21 mouse cellular contexts compared by ENCODE assay signal in genomic region chr7:74688116-74688702, GRCm38 (mm10).
A peak's percentile ranks its signal among the peaks of the same experiment; 100 is the strongest.
DNase-seq lines count a peak whose midpoint lies in the region; ATAC-seq and TF ChIP-seq lines count a peak whose summit lies in the region.
"Had no signal": no experiment of that assay in that cellular context is flagged by ENCODE, and none has a peak within 500 bp of the region (broad histone marks: within the 10 kb centered on the region; RNA-seq: fewer than 3 reads in every experiment).

No protein-coding gene starts in this region.

- H3K27ac ChIP-seq in midbrain, embryonic 12.5 days (replicated peaks), result no peak overlapping the region
- no peak overlapping the region for H3K27ac ChIP-seq in midbrain, embryonic 14.5 days (replicated peaks; ENCODE audit: low read depth, low read length)
- H3K27ac ChIP-seq in forebrain, embryonic 11.5 days (ENCODE audit: low read depth, low read length), result no peak overlapping the region
- H3K27ac ChIP-seq in forebrain, postnatal 0 days (ENCODE audit: low read depth, low read length), result no peak overlapping the region
- peak overlapping the region; percentile 42 for H3K27ac ChIP-seq in neural tube, embryonic 13.5 days (replicated peaks)
- H3K27ac ChIP-seq: heart, embryonic 13.5 days; intestine, embryonic 15.5 days; limb, embryonic 12.5 days; liver, embryonic 12.5 days; stomach, embryonic 15.5 days had no signal

- WGBS in midbrain, embryonic 12.5 days, result 81% methylated on average over 7 of the region's 7 CpGs
- 79% methylated on average over 7 of the region's 7 CpGs for WGBS in midbrain, embryonic 14.5 days
- WGBS in forebrain, embryonic 11.5 days, result 41% methylated on average over 7 of the region's 7 CpGs
- WGBS in forebrain, postnatal 0 days, result 31% methylated on average over 7 of the region's 7 CpGs
- 49% methylated on average over 7 of the region's 7 CpGs for WGBS in neural tube, embryonic 13.5 days

- peak; percentile 56 for ATAC-seq in midbrain, embryonic 12.5 days (ENCODE audit: low FRiP score, low read depth)
- no peak for ATAC-seq in midbrain, embryonic 14.5 days (ENCODE audit: low FRiP score, low TSS enrichment)
- peak; percentile 85 for ATAC-seq in forebrain, embryonic 11.5 days (replicated peaks; ENCODE audit: low FRiP score)
- peak; percentile 38; the same call in 1 of the 2 replicates for ATAC-seq in forebrain, postnatal 0 days
- ATAC-seq in neural tube, embryonic 13.5 days (ENCODE audit: low read depth), result peak; percentile 92
- ATAC-seq: intestine, embryonic 15.5 days; liver, embryonic 12.5 days had no signal

- no peak for TF ChIP-seq CTCF in forebrain, postnatal 0 days (IDR thresholded peaks at IDR 0.05; ENCODE audit: low read depth)

- H3K4me3 ChIP-seq in midbrain, embryonic 12.5 days, result no peak overlapping the region
- no peak overlapping the region for H3K4me3 ChIP-seq in midbrain, embryonic 14.5 days (replicated peaks; ENCODE audit: low read depth, low read length)
- no peak overlapping the region for H3K4me3 ChIP-seq in forebrain, embryonic 11.5 days (ENCODE audit: low read depth, low read length)
- H3K4me3 ChIP-seq in forebrain, postnatal 0 days (ENCODE audit: low read depth, low read length), result no peak overlapping the region
- H3K4me3 ChIP-seq in neural tube, embryonic 13.5 days, result no peak overlapping the region
- H3K4me3 ChIP-seq: heart, embryonic 13.5 days; intestine, embryonic 15.5 days; limb, embryonic 12.5 days; liver, embryonic 12.5 days; megakaryocyte, embryonic 14.5 days; stomach, embryonic 15.5 days had no signal

- no peaks in the 10 kb centered on the region for H3K36me3 ChIP-seq in midbrain, embryonic 12.5 days
- H3K36me3 ChIP-seq in midbrain, embryonic 14.5 days (ENCODE audit: control insufficient read depth, insufficient read depth, low read length), result no peaks in the 10 kb centered on the region
- H3K36me3 ChIP-seq in forebrain, embryonic 11.5 days (ENCODE audit: control insufficient read depth, insufficient read depth, low read length), result no peaks in the 10 kb centered on the region
- no peaks in the 10 kb centered on the region for H3K36me3 ChIP-seq in forebrain, postnatal 0 days (ENCODE audit: insufficient read depth)
- H3K36me3 ChIP-seq in neural tube, embryonic 13.5 days, result no peaks in the 10 kb centered on the region
- H3K36me3 ChIP-seq: heart, embryonic 13.5 days; intestine, embryonic 15.5 days; limb, embryonic 12.5 days; liver, embryonic 12.5 days; stomach, embryonic 15.5 days had no signal

- H3K4me1 ChIP-seq in midbrain, embryonic 12.5 days, result peaks cover 13% of the 10 kb centered on the region
- no peaks in the 10 kb centered on the region for H3K4me1 ChIP-seq in midbrain, embryonic 14.5 days (ENCODE audit: control insufficient read depth, insufficient read depth, low read length)
- peaks cover 4% of the 10 kb centered on the region; the same call in 1 of the 2 replicates for H3K4me1 ChIP-seq in forebrain, embryonic 11.5 days (replicated peaks; ENCODE audit: control insufficient read depth, insufficient read depth, low read length)
- no peaks in the 10 kb centered on the region for H3K4me1 ChIP-seq in forebrain, postnatal 0 days (ENCODE audit: insufficient read depth)
- peaks cover 20% of the 10 kb centered on the region for H3K4me1 ChIP-seq in neural tube, embryonic 13.5 days (replicated peaks)
- H3K4me1 ChIP-seq: intestine, embryonic 15.5 days; limb, embryonic 12.5 days; liver, embryonic 12.5 days; megakaryocyte, embryonic 14.5 days; stomach, embryonic 15.5 days had no signal

- DNase-seq in midbrain, embryonic 14.5 days, result no peak
- DNase-seq in forebrain, embryonic 11.5 days (ENCODE audit: low spot score), result no peak
- DNase-seq in forebrain, postnatal 0 days, result no peak
- no peak for DNase-seq in kidney, postnatal 10 days
- no peak for DNase-seq in right cerebral cortex, postnatal 10 days (ENCODE audit: low spot score in 2 of 2)
- DNase-seq: adrenal gland, postnatal 25 days; B cell, adult 2 months; cerebellum, adult 11 months; cerebellum, postnatal 14 days; gastrocnemius, postnatal 10 days; heart, adult 11 months; lung, adult 2 months; thymus, adult 18-20 months had no signal

- H3K4me2 ChIP-seq in midbrain, embryonic 12.5 days (replicated peaks), result no peak overlapping the region
- H3K4me2 ChIP-seq in midbrain, embryonic 14.5 days (ENCODE audit: low read length), result no peak overlapping the region
- H3K4me2 ChIP-seq in forebrain, embryonic 11.5 days (ENCODE audit: low read depth, low read length, severe bottlenecking), result peak overlapping the region; percentile 27; the same call in 1 of the 2 replicates
- no peak overlapping the region for H3K4me2 ChIP-seq in forebrain, postnatal 0 days (ENCODE audit: low read depth)
- peak overlapping the region; percentile 30 for H3K4me2 ChIP-seq in neural tube, embryonic 13.5 days
- H3K4me2 ChIP-seq: heart, embryonic 13.5 days; intestine, embryonic 15.5 days; limb, embryonic 12.5 days; liver, embryonic 12.5 days; stomach, embryonic 15.5 days had no signal

- H3K9ac ChIP-seq in midbrain, embryonic 12.5 days (replicated peaks), result no peak overlapping the region
- H3K9ac ChIP-seq in midbrain, embryonic 14.5 days (replicated peaks; ENCODE audit: low read length), result no peak overlapping the region
- H3K9ac ChIP-seq in forebrain, embryonic 11.5 days (ENCODE audit: low read length), result no peak overlapping the region
- H3K9ac ChIP-seq in forebrain, postnatal 0 days, result no peak overlapping the region
- H3K9ac ChIP-seq in neural tube, embryonic 13.5 days, result no peak overlapping the region
- H3K9ac ChIP-seq: heart, embryonic 13.5 days; intestine, embryonic 15.5 days; limb, embryonic 12.5 days; liver, embryonic 12.5 days; stomach, embryonic 15.5 days had no signal

- no peaks in the 10 kb centered on the region for H3K9me3 ChIP-seq in midbrain, embryonic 12.5 days
- H3K9me3 ChIP-seq in midbrain, embryonic 14.5 days (ENCODE audit: control insufficient read depth, low read length), result no peaks in the 10 kb centered on the region
- no peaks in the 10 kb centered on the region for H3K9me3 ChIP-seq in forebrain, embryonic 11.5 days (ENCODE audit: control insufficient read depth, low read length)
- no peaks in the 10 kb centered on the region for H3K9me3 ChIP-seq in forebrain, postnatal 0 days (ENCODE audit: low read length)
- no peaks in the 10 kb centered on the region for H3K9me3 ChIP-seq in neural tube, embryonic 13.5 days
- H3K9me3 ChIP-seq: heart, embryonic 13.5 days; intestine, embryonic 15.5 days; limb, embryonic 12.5 days; liver, embryonic 12.5 days; megakaryocyte, embryonic 14.5 days; stomach, embryonic 15.5 days had no signal

- H3K27me3 ChIP-seq in midbrain, embryonic 12.5 days, result no peaks in the 10 kb centered on the region
- H3K27me3 ChIP-seq in midbrain, embryonic 14.5 days (ENCODE audit: control insufficient read depth, insufficient read depth, low read length), result no peaks in the 10 kb centered on the region
- no peaks in the 10 kb centered on the region for H3K27me3 ChIP-seq in forebrain, embryonic 11.5 days (ENCODE audit: control insufficient read depth, insufficient read depth, low read length)
- no peaks in the 10 kb centered on the region for H3K27me3 ChIP-seq in forebrain, postnatal 0 days (ENCODE audit: insufficient read depth, low read length)
- H3K27me3 ChIP-seq in neural tube, embryonic 13.5 days, result no peaks in the 10 kb centered on the region
- H3K27me3 ChIP-seq: heart, embryonic 13.5 days; intestine, embryonic 15.5 days; limb, embryonic 12.5 days; liver, embryonic 12.5 days; stomach, embryonic 15.5 days had no signal

Comparison
In these comparisons a context has a peak if more than half of its experiments do, and no peak if none do; other contexts are left out.
1. H3K4me2 ChIP-seq: peak in forebrain, embryonic 11.5 days (single experiment) and neural tube, embryonic 13.5 days (single experiment); none in midbrain, embryonic 12.5 days (single experiment), midbrain, embryonic 14.5 days (single experiment) and forebrain, postnatal 0 days (single experiment).